Comparison of ENCODE assay signal across 8 mouse cellular contexts in the genomic region with DNA sequence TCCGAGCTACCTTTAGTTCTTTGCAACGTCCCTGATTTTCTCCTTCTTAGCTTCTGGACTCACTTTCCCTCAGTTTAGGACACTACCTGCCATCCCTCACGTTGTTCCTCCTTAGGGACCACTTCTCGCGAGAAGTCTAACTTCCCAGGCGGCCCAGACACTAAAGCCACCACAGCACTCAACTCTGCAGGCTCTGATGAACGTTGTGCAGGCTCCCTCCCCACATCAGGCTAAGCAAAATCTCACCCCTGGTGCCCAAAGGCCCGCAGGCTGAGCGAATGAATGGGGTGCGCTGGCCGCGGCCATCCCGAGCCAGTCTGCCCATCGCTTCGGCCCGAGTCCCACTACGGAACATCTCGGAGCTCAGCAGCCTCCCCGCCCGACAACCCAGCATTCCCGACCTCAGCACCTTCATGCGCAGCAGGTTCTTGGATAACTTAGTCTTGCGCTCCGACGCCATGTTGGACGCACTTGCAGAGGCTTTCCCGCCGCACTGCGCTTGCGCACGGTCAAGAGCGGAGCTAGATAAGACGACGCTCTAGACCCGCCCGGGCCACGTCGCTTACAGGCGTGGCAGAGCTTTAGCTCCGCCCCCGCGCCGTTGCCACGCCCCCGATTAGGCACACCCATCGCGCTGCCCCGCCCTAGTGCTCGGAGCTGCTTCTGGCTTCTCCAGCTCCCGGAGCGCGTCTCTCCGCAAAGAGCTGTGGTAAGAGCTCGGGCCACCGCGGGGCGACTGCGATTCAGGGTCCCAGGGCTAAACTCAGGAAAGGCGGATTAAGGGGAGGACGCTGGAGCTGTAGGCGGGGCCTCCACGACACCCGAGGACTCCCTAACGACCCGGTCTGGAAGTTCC. TPM values are rescaled to one million over a fixed set of nuclear protein-coding genes. Genes with fewer than 3 reads are reported as not detected.
A peak's percentile ranks its signal among the peaks of the same experiment; 100 is the strongest.
DNase-seq lines count a peak whose midpoint lies in the region; ATAC-seq and TF ChIP-seq lines count a peak whose summit lies in the region.

TSS of gene Mphosph6 (minus strand) at position 501 of the 856 bp plus-strand sequence.

- TF ChIP-seq EP300 in lung, postnatal 0 days (IDR thresholded peaks at IDR 0.05) = no peak

- peaks cover 3% of the 10 kb centered on the region; the same call in 1 of the 2 replicates for H3K27me3 ChIP-seq in hindbrain, embryonic 10.5 days (ENCODE audit: insufficient read depth, poor library complexity, severe bottlenecking)
- H3K27me3 ChIP-seq in lung, postnatal 0 days (replicated peaks; ENCODE audit: insufficient read depth, low read length) = no peaks in the 10 kb centered on the region

- TF ChIP-seq CTCF in lung, postnatal 0 days (IDR thresholded peaks at IDR 0.05) = peak; percentile 44; the same call in 1 of the 2 replicates

- peak within 1 kb of the TSS; percentile 97 for H3K27ac ChIP-seq in hindbrain, embryonic 10.5 days
- H3K27ac ChIP-seq in lung, postnatal 0 days (ENCODE audit: low read length) = peak within 1 kb of the TSS; percentile 86

- peak; percentile 99 for DNase-seq in MN1 (ENCODE audit: low spot score)
- DNase-seq in cerebellum, adult 9-10 months = peak; percentile 96
- DNase-seq in hindbrain, embryonic 10.5 days (ENCODE audit: low spot score) = peak; percentile 98
- peak; percentile 98 for DNase-seq in layer of hippocampus, adult 9-11 months
- peak; percentile 98 for DNase-seq in lung, postnatal 0 days (ENCODE audit: low spot score)
- DNase-seq in ovary, postnatal 14 days (ENCODE audit: low spot score) = peak; percentile 95
- DNase-seq in thymus, postnatal 14 days = peak; percentile 97

- ATAC-seq in frontal cortex, adult (ENCODE audit: low TSS enrichment) = peak; percentile 96
- ATAC-seq in lung, postnatal 0 days = peak; percentile 97

- no peaks in the 10 kb centered on the region for H3K9me3 ChIP-seq in hindbrain, embryonic 10.5 days
- no peaks in the 10 kb centered on the region for H3K9me3 ChIP-seq in lung, postnatal 0 days (ENCODE audit: low read length)

- H3K4me2 ChIP-seq in lung, postnatal 0 days (replicated peaks; ENCODE audit: low read depth, low read length) = peak within 1 kb of the TSS; percentile 71

- H3K9ac ChIP-seq in lung, postnatal 0 days (replicated peaks; ENCODE audit: low read depth) = peak within 1 kb of the TSS; percentile 72

- peak within 1 kb of the TSS; percentile 84 for H3K4me3 ChIP-seq in hindbrain, embryonic 10.5 days
- H3K4me3 ChIP-seq in lung, postnatal 0 days (ENCODE audit: low read depth, low read length) = peak within 1 kb of the TSS; percentile 74

- peaks cover 26% of the 10 kb centered on the region for H3K4me1 ChIP-seq in hindbrain, embryonic 10.5 days (replicated peaks)
- peaks cover 8% of the 10 kb centered on the region for H3K4me1 ChIP-seq in lung, postnatal 0 days (ENCODE audit: insufficient read depth, low read depth, low read length)

- under 1% methylated on average over 65 of the region's 65 CpGs for WGBS in hindbrain, embryonic 10.5 days
- WGBS in lung, postnatal 0 days = 1% methylated on average over 65 of the region's 65 CpGs

- H3K36me3 ChIP-seq in hindbrain, embryonic 10.5 days = peaks cover 29% of the 10 kb centered on the region
- H3K36me3 ChIP-seq in lung, postnatal 0 days (ENCODE audit: insufficient read depth, low read length) = no peaks in the 10 kb centered on the region

RNA-seq across cellular contexts. Expression of gene Mphosph6, which starts in this region (rescaled TPM):
- polyA plus RNA-seq in hindbrain, embryonic 10.5 days (2016; fragmentation: Nextera tagmentation; extraction: Ambion mirVana) = 53.1 and 66.9 TPM in 2 replicates
- 32.2 and 32.6 TPM in 2 replicates for polyA plus RNA-seq in lung, postnatal 0 days (2015; fragmentation: Nextera tagmentation; extraction: Ambion mirVana)

Comparison
In these comparisons a context has a peak if more than half of its experiments do, and no peak if none do; other contexts are left out.
1. Peak in every context shown above with its lines: DNase-seq, ATAC-seq, H3K4me3 ChIP-seq and H3K27ac ChIP-seq.